Mouse (Mus musculus) ES-E14 (cell line): ENCODE results near the gene Ank3. TPM values are rescaled to one million over a fixed set of nuclear protein-coding genes. Genes with fewer than 3 reads are reported as not detected.
A peak's percentile ranks its signal among the peaks of the same experiment; 100 is the strongest.

Experiments used
- DNase-seq: peaks from one replicate; pipeline ENCODE4 v3.0.0-alpha.2; 2013; ENCODE audit warnings: low read depth, low spot score
- H3K27ac ChIP-seq: 2 replicates; pipeline ENCODE4 v1.5.1; 2012; ENCODE audit warnings: low read depth, mild to moderate bottlenecking, low read length, moderate library complexity, mixed read lengths; ENCODE audit not compliant: poor library complexity, insufficient read depth, severe bottlenecking
- H3K36me3 ChIP-seq: 2 replicates; pipeline ENCODE4 v1.6.1; 2012; ENCODE audit warnings: mild to moderate bottlenecking, low read length, moderate library complexity, mixed read lengths; ENCODE audit not compliant: control insufficient read depth, poor library complexity, insufficient read depth, severe bottlenecking
- H3K4me1 ChIP-seq, 2 experiments: fragments of 150-350 bp in 1 of 2; sonication (generic) in 1 of 2; 2 replicates each; pipeline ENCODE4 v1.6.1; 2012; ENCODE audit warnings: low read length in 2 of 2, mild to moderate bottlenecking in 1 of 2, mixed read lengths in 1 of 2; ENCODE audit not compliant: control insufficient read depth in 2 of 2, insufficient read depth in 2 of 2, poor library complexity in 1 of 2
- H3K4me3 ChIP-seq, 2 experiments: fragments of 150-350 bp in 1 of 2; sonication (generic) in 1 of 2; 2 replicates each; pipeline ENCODE4 v1.5.1; 2012; ENCODE audit warnings: low read length in 2 of 2, low read depth in 1 of 2, mild to moderate bottlenecking in 1 of 2, mixed read lengths in 1 of 2; ENCODE audit not compliant: insufficient read depth in 1 of 2, poor library complexity in 1 of 2, severe bottlenecking in 1 of 2
- H3K9ac ChIP-seq: 2 replicates; pipeline ENCODE4 v1.6.1; 2012; ENCODE audit warnings: low read depth, mild to moderate bottlenecking, low read length, mixed read lengths; ENCODE audit not compliant: poor library complexity, insufficient read depth, severe bottlenecking
- H3K9me3 ChIP-seq: fragments of 150-350 bp; sonication (generic); 2 replicates; pipeline ENCODE4 v1.6.1; 2012; ENCODE audit warnings: low read depth, mild to moderate bottlenecking, low read length; ENCODE audit not compliant: control insufficient read depth, insufficient read depth
- CHD2 ChIP-seq: IDR thresholded peaks from 2 replicates; pipeline ENCODE4 v1.6.1; 2014; ENCODE audit warnings: mild to moderate bottlenecking, low read depth, low read length, inconsistent platforms
- HCFC1 ChIP-seq: IDR thresholded peaks from 2 replicates; pipeline ENCODE4 v1.6.1; 2012; ENCODE audit warnings: low read length, inconsistent platforms, borderline replicate concordance; ENCODE audit not compliant: insufficient read depth
- MAFK ChIP-seq: IDR thresholded peaks from 2 replicates; pipeline ENCODE4 v1.6.1; 2014; ENCODE audit warnings: mild to moderate bottlenecking, low read depth, low read length, inconsistent platforms; ENCODE audit not compliant: insufficient read depth
- ZC3H11A ChIP-seq: IDR thresholded peaks from 2 replicates; pipeline ENCODE4 v1.6.1; 2012; ENCODE audit warnings: low read depth, mild to moderate bottlenecking, inconsistent platforms, low read length, borderline replicate concordance
- ZNF384 ChIP-seq: IDR thresholded peaks from 2 replicates; pipeline ENCODE4 v1.6.1; 2012; ENCODE audit warnings: low read depth, low read length, inconsistent platforms
- in situ Hi-C, 2 experiments: fragments of 600-800 bp; cut with MboI; formaldehyde crosslinking; loops; one replicate each; pipeline ENCODE4 v1.15.1; 2025; ENCODE audit warnings: low sequenced_read_pairs in 2 of 2, inconsistent platforms in 1 of 2; ENCODE audit not compliant: unreplicated experiment in 2 of 2
- total RNA-seq: library from RNA; depleted of rRNA; stranded (reverse); fragments of 300-350 nt; gene quantifications from 2 replicates; pipeline ENCODE4 v1.2.3, GENCODE M21; 2012

The Ank3 gene
- total RNA-seq, 1 experiment, result 6.5 TPM

- in situ Hi-C loops, result no loop called here
- H3K9ac ChIP-seq, result no peak overlapping the region
- no peaks in the 10 kb centered on the region for H3K9me3 ChIP-seq
These were observed 1.3 kb downstream of the Ank3 start for GRCm38 (mm10) chr10:69399814-69400385.

GRCm38 (mm10) chr10:69405431-69405830 is 6.9 kb downstream of the Ank3 start:
- Histone ChIP-seq H3K9ac (no peak overlapping the region), H3K36me3 (no peaks in the 10 kb centered on the region), H3K27ac (no peak overlapping the region), H3K9me3 (no peaks in the 10 kb centered on the region), H3K4me3 (no peak overlapping the region), H3K4me1 (no peaks in the 10 kb centered on the region)
- in situ Hi-C loops, result no loop called here
- TF ChIP-seq ZC3H11A, result no peak
- TF ChIP-seq HCFC1, result no peak
- TF ChIP-seq MAFK, result no peak
- TF ChIP-seq CHD2, result no peak
- TF ChIP-seq ZNF384, result no peak
- no peak for DNase-seq

More at GRCm38 (mm10) chr10:69399814-69400385, 1.3 kb downstream of the Ank3 start:
- Histone ChIP-seq H3K36me3 (no peaks in the 10 kb centered on the region), H3K4me3 (peak overlapping the region in 1 of 2 experiments; percentile 19; a peak in 3 of 4 replicates), H3K27ac (no peak overlapping the region), H3K4me1 (peaks cover 0 to 4% of the 10 kb centered on the region in 2 experiments; a peak in 1 of 4 replicates)
- DNase-seq, result no peak
- TF ChIP-seq MAFK, result no peak
- TF ChIP-seq ZNF384, result no peak
- no peak for TF ChIP-seq CHD2
- TF ChIP-seq ZC3H11A, result no peak
- no peak for TF ChIP-seq HCFC1

- DNase-seq, result no peak
These were observed 16.3 kb downstream of the Ank3 start for GRCm38 (mm10) chr10:69414888-69415287.

GRCm38 (mm10) chr10:69418716-69419115 is 20.1 kb downstream of the Ank3 start:
- Histone ChIP-seq H3K9ac (no peak overlapping the region), H3K4me1 (0 out of 4 replicates have a peak, but pooled peaks cover 0 to 1% of the 10 kb centered on the region in 2 experiments), H3K36me3 (no peaks in the 10 kb centered on the region), H3K9me3 (no peaks in the 10 kb centered on the region), H3K27ac (no peak overlapping the region), H3K4me3 (no peak overlapping the region)
- TF ChIP-seq MAFK, result no peak
- no peak for TF ChIP-seq ZC3H11A
- DNase-seq, result no peak
- in situ Hi-C loops, result no loop called here

More at GRCm38 (mm10) chr10:69414888-69415287, 16.3 kb downstream of the Ank3 start:
- no peak overlapping the region for H3K27ac ChIP-seq
- H3K4me1 ChIP-seq, result 0 out of 4 replicates have a peak, but pooled peaks cover 0 to 1% of the 10 kb centered on the region in 2 experiments
- no peaks in the 10 kb centered on the region for H3K9me3 ChIP-seq
- in situ Hi-C loops, result no loop called here
- no peak for TF ChIP-seq HCFC1
- no peak for TF ChIP-seq CHD2
- no peak for TF ChIP-seq ZC3H11A
- no peak for TF ChIP-seq ZNF384
- TF ChIP-seq MAFK, result no peak
- H3K4me3 ChIP-seq, result no peak overlapping the region
- no peaks in the 10 kb centered on the region for H3K36me3 ChIP-seq
- H3K9ac ChIP-seq, result no peak overlapping the region

- in situ Hi-C loops, result no loop called here
- no peaks in the 10 kb centered on the region for H3K36me3 ChIP-seq
- no peaks in the 10 kb centered on the region for H3K9me3 ChIP-seq
- no peak overlapping the region for H3K27ac ChIP-seq
- H3K4me3 ChIP-seq, result no peak overlapping the region
- no peak overlapping the region for H3K9ac ChIP-seq
- DNase-seq, result no peak
- H3K4me1 ChIP-seq, result no peaks in the 10 kb centered on the region
- TF ChIP-seq CHD2 (no peak), ZNF384 (no peak), MAFK (no peak), HCFC1 (no peak)
These were observed 21.7 kb downstream of the Ank3 start for GRCm38 (mm10) chr10:69420306-69420705.
